Mouse (Mus musculus) ES-Bruce4 (cell line): ENCODE measurements around the gene Zfp653.

Experiments used
- CTCF ChIP-seq: IDR thresholded peaks from one replicate; pipeline ENCODE4 v1.8.1; 2011; ENCODE audit warnings: low read depth, low read length
- EP300 ChIP-seq: IDR thresholded peaks from 2 replicates; pipeline ENCODE4 v1.6.1; 2011; ENCODE audit warnings: low read depth, low read length; ENCODE audit not compliant: insufficient read depth
- POLR2A ChIP-seq: IDR thresholded peaks from one replicate; pipeline ENCODE4 v1.8.1; 2011; ENCODE audit warnings: low read length; ENCODE audit not compliant: insufficient read depth

GRCm38 (mm10) chr9:22061339-22061738, 9.8 kb downstream of the Zfp653 start:
- TF ChIP-seq POLR2A: no peak
- no peak for TF ChIP-seq EP300
- TF ChIP-seq CTCF: no peak
